Mouse (Mus musculus): Measurements from ENCODE around the gene Tmem143.

DNA sequence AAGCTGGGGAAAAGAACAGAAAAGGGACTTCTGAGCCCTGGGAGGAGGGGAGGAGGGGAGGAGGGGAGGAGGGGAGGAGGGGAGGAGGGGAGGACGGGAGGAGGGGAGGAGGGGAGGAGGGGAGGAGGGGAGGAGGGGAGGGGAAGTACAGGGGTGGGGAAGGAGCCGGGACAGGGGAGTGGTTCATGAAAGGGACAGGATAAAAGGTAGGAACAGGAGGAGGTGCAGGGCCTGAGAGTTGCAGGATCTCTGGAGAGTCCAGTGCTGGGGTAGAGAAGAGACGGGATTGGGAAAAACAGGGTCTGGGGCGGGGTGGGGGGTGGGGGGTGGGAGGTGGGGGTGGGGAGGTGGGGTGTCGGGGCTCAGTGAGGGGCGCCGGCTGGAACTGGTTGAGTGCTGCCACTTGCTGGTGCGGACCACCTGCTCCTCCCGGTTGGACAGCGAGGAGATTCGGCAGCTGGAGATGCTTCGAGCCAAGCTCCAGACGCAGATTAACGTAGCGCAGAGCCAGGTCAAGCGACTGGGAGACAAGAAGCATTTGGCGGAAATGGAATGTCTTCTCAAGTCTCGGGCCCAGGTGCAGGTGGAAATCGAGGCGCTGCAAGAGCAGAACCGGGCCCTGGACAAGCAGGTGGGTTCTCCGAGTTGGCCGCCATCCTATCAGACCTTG, 32.0 kb downstream of the Tmem143 start:
- TF ChIP-seq POLR2A (IDR thresholded peaks at IDR 0.05; ENCODE audit: insufficient read depth, low read depth, low read length): no peak
- no peak for TF ChIP-seq CTCF (IDR thresholded peaks at IDR 0.05; ENCODE audit: insufficient read depth, low read depth, low read length)

Measured in olfactory bulb, adult 2 months (tissue).